Mouse (Mus musculus): ENCODE results near the gene Vps37c.

Gene Vps37c

DNA sequence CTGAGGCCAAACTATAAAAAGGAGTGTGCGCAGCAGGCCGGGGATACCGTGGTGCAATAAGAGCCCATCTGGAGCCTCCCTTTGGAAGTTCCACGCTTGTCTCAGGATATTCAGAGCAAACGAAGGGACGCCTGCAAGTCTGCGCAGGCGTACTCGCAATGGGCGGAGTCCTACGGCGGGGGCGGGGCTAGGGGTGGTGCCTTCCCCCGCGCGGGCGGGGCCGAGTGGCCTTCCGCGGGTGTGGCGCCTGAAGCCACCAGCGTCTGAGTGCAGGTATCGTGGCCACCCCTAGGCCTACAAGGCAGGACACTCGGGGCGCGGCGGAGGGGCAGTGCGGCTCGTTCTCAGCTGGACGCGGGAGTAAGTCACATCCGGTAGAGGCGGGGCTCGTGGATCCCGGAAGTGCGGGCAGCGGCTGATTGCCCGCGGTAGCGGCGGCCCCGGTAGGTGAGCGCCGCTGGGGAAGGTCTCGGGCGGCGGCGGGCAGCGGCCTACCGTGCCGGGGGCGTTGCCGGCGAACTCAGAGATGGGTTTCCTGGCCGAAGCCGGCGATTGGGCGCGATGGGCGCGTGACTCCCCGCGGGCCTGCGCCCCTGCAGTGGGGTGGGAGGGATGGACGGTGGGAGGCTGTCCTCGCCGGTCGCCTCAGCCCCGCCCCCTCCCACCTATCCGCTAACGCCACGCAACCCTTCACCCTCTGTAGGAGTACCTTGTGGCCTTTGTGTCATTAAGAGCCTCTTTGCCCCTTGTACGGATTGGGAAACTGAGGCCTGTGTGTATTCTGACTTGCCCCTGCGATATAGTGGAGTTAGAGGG, at the start of gene Vps37c:
TSS of gene Vps37c (plus strand) at position 199 of the 816 bp plus-strand sequence.
- DNase-seq (ENCODE audit: low spot score): peak; percentile 99

DNA sequence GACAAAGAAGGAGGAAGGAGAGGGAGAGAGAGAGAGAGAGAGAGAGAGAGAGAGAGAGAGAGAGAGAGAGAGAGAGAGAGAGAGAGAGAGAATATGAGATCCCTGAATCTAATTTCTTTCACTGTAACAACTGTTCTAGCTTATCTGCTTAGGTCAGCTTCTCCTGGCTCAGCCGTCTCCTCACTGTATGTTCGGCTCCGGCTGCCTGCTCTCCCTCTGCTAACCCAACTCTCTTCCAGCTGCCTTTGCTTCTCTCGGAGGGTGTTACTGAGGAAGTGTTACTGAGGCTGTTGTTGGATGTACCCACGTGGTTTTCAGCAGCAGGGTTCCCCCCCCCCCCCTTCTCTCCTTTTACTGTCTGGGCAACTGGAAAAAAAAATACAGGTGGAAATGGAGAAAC, 48.5 kb upstream of the Vps37c start:
- no peak for DNase-seq (ENCODE audit: low spot score)

DNA sequence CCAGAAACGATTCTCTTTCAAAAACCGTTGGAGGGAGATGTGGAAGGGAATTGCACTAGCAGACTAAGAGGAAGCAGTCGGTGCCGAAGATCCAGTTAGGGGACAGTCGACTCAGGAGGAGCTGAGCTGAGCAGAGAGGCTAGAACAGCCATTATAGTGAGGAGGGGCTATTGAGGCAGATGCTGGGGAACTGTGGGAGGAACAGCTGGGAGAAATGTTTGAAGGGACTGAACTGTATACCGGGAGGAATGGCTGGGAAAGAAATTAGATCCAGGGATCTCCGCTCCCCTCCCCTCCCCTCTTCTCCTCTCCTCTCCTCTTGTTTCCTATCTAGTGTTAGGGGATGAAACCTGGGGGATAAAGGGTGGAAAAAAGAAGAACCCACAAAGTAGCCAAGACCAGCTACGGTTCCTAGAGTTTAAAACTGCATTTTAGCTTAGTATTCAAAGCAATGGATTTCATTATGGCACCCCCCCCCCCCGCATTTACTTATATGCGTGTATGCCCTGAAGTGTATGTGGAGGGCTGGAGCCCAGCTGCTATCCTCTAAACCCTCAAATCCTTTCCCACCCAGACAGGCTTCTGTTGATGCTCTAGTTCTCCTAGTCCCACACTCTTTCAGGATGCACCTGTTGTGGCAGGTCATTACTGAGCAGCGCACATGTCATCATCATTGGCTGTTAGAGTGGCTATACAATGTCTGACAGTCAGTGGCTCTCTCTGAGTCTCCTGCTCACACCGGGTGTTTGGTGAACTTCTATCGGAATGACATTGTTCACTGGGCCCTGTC, 47.8 kb upstream of the Vps37c start:
- no peak for DNase-seq (ENCODE audit: low spot score)

GRCm38 (mm10) chr19:10645616-10646015, 42.9 kb upstream of the Vps37c start:
- DNase-seq (ENCODE audit: low spot score): no peak

- DNase-seq (ENCODE audit: low spot score): no peak
These were observed 40.4 kb upstream of the Vps37c start for GRCm38 (mm10) chr19:10648156-10648555.

DNA sequence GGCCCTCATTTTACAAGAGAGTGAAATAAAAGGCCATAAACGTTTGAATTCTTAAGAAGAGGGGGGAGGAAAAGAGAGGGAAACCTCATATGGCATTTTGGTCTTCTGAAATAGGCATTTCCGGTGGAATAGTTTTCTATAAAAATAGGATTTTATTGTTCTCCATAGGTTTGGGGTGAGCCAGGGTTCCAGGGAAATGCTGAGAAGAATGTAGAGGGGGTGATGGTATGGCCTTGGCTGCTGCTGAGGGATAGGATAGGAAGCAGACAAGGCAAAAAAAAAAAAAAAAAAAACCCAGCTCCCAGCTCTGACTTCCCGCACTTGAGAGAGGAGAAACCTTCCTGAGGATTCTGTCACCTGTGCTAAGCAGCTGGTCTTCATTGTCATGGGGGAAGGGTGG, 32.5 kb upstream of the Vps37c start:
- DNase-seq (ENCODE audit: low spot score): no peak

GRCm38 (mm10) chr19:10657742-10658141, 30.8 kb upstream of the Vps37c start:
- DNase-seq (ENCODE audit: low spot score): no peak

DNA sequence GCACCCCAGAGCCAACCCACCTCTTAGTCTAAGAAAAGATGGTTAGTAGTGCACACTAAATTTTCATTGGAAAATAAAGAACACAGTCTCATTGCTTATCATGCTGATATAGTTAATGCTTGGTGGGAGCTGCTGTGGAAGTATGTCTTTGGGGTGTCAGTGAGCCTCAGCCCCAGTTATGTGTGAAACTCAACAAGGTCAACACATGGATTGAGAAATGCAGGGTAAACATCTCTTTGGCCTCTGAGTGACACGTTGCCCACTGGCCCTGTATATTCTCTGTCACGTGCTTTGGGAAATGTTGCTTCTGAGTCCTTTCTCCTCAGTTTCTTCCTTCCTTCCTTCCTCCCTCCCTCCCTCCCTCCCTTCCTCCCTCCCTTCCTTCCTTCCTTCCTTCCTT, 30.1 kb upstream of the Vps37c start:
- DNase-seq (ENCODE audit: low spot score): no peak

GRCm38 (mm10) chr19:10661373-10661772, 27.2 kb upstream of the Vps37c start:
- DNase-seq (ENCODE audit: low spot score): no peak

DNA sequence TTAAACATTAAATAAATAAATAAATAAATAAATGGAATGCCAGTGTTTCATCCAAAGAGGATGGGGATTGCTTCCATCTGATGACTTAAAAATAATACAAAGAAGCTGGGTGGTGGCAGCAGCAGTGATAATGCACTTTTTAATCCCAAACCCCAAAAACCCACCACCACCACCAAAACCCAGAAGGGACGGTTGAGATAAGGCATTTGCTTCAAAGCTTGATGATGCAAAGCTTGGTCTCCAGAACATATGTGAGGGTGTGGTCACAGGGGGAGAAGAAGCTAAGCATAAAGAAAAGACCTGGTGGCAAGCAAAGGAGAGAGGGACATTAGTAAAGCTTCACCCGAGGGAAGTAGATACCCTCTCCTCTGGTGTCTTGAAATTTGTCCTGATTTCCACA, 26.6 kb upstream of the Vps37c start:
- no peak for DNase-seq (ENCODE audit: low spot score)

DNA sequence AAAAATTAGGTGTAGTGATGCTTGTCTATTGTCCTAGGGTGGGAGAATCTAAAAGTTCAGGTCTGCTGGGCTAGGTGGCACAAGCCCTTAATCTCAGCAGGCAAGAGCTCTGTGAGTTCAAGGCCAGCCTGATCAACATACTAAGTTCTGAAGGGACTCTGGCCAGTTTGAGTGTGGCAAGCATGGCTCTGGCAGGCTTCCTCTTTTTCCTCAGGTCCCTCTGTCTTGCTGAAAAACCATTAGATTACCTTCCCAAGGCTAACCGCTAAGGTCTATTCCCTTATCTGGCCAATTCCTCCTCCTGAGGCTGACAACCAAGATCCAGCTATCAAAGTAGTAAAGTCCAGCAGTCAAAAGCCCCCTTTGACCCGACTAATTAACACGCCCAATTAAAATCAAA, 25.9 kb upstream of the Vps37c start:
- no peak for DNase-seq (ENCODE audit: low spot score)

DNA sequence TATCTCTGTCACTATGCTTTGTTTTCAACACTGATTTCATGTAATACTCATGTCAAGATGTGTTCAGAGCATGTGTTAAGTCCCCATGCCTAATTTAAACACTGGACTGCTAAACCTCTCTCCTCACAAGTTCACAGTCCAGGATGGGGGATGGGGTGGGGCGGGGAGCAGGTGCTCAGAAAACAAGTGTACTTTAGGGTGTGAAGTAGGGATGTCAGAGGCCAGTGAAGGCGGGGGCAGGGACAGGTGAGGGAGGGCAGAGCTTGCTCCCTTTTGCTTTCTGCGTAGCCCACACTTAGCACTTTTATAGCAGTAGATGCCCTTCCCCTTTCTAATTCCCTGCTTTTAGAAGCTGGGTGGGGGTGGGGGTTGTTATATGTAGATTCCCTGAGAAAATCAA, 23.4 kb upstream of the Vps37c start:
- no peak for DNase-seq (ENCODE audit: low spot score)

DNA sequence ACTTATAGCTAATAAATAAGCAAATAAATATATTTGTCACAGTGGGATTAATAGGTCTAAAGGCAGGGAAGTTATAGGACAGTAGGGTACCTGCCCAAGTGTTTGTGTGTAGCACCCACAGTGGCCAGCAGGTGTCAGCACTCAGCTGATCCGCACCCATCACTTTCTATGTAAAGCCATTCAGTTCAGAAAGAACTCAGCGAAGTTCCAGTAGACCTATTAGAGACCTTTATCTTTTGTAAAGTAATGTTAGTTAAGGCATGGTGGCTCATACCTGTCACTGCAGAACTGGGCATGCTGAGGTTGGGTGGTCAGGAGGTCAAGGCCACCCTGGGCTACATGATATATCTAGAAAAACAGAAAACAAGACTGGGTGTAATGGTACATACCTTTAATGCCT, 23.0 kb upstream of the Vps37c start:
- peak; percentile 88 for DNase-seq (ENCODE audit: low spot score)

DNA sequence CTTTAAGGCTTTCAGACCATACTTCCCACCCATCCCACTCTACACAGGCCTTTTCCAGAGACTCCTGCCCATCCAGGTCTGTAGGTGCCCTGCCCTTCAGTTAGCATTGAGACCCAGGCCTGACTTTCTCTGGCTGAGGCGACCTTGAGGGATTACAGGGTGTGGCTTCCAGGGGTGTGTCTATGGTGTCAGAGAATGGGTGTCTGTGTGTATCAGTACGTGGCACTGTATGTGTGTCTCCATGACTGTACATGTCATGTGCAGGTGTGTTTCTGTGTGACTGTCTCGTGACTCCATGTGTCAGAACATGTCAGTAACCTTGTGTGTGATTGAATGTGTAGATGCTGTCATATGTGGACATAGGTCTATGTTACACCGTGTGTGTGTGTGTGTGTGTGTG, 17.2 kb upstream of the Vps37c start:
- no peak for DNase-seq (ENCODE audit: low spot score)

- DNase-seq (ENCODE audit: low spot score): no peak
These were observed 16.6 kb upstream of the Vps37c start for GRCm38 (mm10) chr19:10671854-10672417.

- DNase-seq (ENCODE audit: low spot score): no peak
These were observed 15.3 kb upstream of the Vps37c start for GRCm38 (mm10) chr19:10673275-10673674.

- DNase-seq (ENCODE audit: low spot score): no peak
These were observed 11.9 kb upstream of the Vps37c start for GRCm38 (mm10) chr19:10676656-10677055.

GRCm38 (mm10) chr19:10677915-10678771, 10.4 kb upstream of the Vps37c start, which contains the start of gene Pga5:
TSS of gene Pga5 (minus strand) at chr19:10678071.
- peak; percentile 93 for DNase-seq (ENCODE audit: low spot score)

DNA sequence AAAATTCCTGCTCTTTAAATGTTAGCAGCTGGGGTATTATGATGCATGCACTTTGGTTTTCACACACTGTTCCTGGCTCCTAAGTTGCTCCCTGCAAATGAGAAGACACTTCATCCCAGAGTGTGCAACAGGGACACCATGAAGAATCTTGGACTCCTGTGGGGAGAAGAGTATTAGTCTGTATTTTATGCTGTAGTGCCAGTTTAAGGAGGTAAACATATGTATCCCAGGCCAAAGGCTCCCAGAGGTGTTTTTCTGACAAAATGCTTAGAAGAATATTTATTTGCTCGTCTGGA, 9.8 kb upstream of the Vps37c start:
- DNase-seq (ENCODE audit: low spot score): no peak

GRCm38 (mm10) chr19:10681571-10681970, 7.0 kb upstream of the Vps37c start:
- DNase-seq (ENCODE audit: low spot score): no peak

GRCm38 (mm10) chr19:10685081-10685480, 3.5 kb upstream of the Vps37c start:
- no peak for DNase-seq (ENCODE audit: low spot score)

DNA sequence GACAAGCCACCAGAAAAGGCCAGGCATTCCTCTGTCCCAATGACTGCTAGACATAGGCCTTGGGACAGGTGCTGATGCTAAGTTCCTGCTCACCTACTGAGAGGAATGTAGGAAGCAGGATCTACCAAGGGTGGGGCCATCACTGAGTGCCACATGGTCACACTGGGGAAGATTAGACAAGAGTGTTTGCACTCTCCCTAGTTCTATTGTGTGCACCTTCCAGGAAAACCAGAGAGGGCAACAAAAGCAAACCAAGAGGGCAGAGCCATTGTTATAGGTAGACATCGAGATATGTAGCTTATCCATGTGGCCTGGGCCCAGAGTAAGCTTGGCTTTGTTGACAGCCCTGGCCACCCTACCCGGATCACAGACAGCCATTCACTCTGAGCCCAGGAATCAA, 2.8 kb upstream of the Vps37c start:
- DNase-seq (ENCODE audit: low spot score): no peak

Data from testis, postnatal 10 days (tissue).